Mouse (Mus musculus) forebrain, embryonic 13.5 days (tissue): ENCODE measurements at regions not wholly inside any gene's neighbourhood (a gene's known extent, or its start where the extent isn't known, plus 50 kb on each side); places are given as distances from the start of the nearest gene placed in this dataset.
"Not testable (repeated sequence)": the region's sequence is repeated elsewhere in the genome, so short reads cannot be mapped to it uniquely, and the experiment has no call there.

Experiments used
- ATAC-seq: fragments of 200-750 bp; cut with Nextera tagmentation; 2 replicates; pipeline ENCODE4 v1.8.0; 2017
- H3K27ac ChIP-seq: fragments of 300-500 bp; sonication (generic); 2 replicates; pipeline ENCODE4 v1.5.1; 2015; ENCODE audit warnings: inconsistent platforms, mild to moderate bottlenecking, moderate library complexity
- H3K27me3 ChIP-seq: fragments of 300-500 bp; sonication (generic); 2 replicates; pipeline ENCODE4 v1.6.1; 2015; ENCODE audit warnings: mild to moderate bottlenecking, inconsistent platforms
- H3K36me3 ChIP-seq: fragments of 300-500 bp; sonication (generic); 2 replicates; pipeline ENCODE4 v1.6.1; 2015; ENCODE audit warnings: mild to moderate bottlenecking, inconsistent platforms; ENCODE audit not compliant: poor library complexity, severe bottlenecking
- H3K4me1 ChIP-seq: fragments of 300-500 bp; sonication (generic); 2 replicates; pipeline ENCODE4 v1.6.1; 2015; ENCODE audit warnings: inconsistent platforms
- H3K4me2 ChIP-seq: fragments of 300-500 bp; sonication (generic); 2 replicates; pipeline ENCODE4 v1.6.1; 2015; ENCODE audit warnings: inconsistent platforms, mild to moderate bottlenecking, moderate library complexity
- H3K4me3 ChIP-seq: fragments of 300-500 bp; sonication (generic); 2 replicates; pipeline ENCODE4 v1.5.1; 2015; ENCODE audit warnings: mild to moderate bottlenecking, inconsistent platforms
- H3K9ac ChIP-seq: fragments of 300-500 bp; sonication (generic); 2 replicates; pipeline ENCODE4 v1.6.1; 2015; ENCODE audit warnings: mild to moderate bottlenecking, inconsistent platforms
- H3K9me3 ChIP-seq: fragments of 300-500 bp; sonication (generic); replicated peaks from 2 replicates; pipeline ENCODE4 v1.6.1; 2016; ENCODE audit warnings: inconsistent platforms
- WGBS: fragments of 180-500 bp; shearing (Covaris S2); methylation state at CpG from one replicate; pipeline ENCODE4 v1.1.7; 2015; 5-methylcytosine and 5-hydroxymethylcytosine counted together

DNA sequence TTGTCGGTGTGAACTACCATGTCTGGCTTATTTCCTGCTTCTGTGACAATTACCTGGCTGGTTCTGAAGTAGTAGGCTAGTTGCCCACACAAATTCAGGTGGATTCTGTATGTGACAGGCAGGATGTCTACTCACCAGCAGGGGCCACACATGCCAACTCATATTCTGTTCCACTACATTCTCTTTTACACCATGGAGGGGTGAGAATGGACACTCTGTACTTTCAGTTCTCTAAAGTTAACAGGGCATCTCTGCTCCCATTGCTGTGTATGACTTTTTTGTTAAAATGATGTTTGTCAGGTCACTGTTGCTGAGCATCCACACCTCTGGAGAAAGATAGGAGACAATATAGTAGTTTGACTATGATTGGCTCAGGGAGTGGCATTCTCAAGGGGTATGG lies 232.3 kb upstream of the Thrb start:
- ATAC-seq, result no peak
- Histone ChIP-seq H3K9ac (no peak overlapping the region), H3K27me3 (no peaks in the 10 kb centered on the region), H3K4me1 (no peaks in the 10 kb centered on the region), H3K36me3 (no peaks in the 10 kb centered on the region), H3K4me3 (no peak overlapping the region), H3K9me3 (no peaks in the 10 kb centered on the region), H3K4me2 (no peak overlapping the region), H3K27ac (no peak overlapping the region)
- WGBS, result 87% methylated on average over 1 of the region's 1 CpGs

DNA sequence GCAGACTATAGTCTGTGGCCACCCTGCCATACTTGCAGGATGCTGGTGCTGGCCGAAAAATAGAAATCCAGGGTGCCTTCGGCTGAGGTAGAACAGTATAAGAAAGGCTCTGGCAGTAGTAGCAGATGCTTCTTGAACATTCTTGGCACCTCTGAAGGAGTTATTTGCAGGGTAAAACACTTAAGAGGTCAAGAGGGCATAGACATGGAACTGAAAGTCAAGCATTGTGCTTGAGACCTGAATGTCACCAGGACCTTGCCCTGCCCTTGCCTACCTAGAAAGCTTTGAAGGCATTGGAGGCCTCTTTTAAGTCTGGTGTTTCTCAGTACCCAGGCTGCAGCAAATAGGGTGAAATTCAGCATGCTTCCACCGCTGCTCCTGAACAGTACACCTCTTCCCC lies 230.9 kb upstream of the Thrb start:
- 92% methylated on average over 3 of the region's 3 CpGs for WGBS
- ATAC-seq, result no peak
- Histone ChIP-seq H3K4me2 (no peak overlapping the region), H3K9me3 (no peaks in the 10 kb centered on the region), H3K27me3 (no peaks in the 10 kb centered on the region), H3K27ac (no peak overlapping the region), H3K36me3 (no peaks in the 10 kb centered on the region), H3K4me3 (no peak overlapping the region), H3K4me1 (no peaks in the 10 kb centered on the region), H3K9ac (no peak overlapping the region)

DNA sequence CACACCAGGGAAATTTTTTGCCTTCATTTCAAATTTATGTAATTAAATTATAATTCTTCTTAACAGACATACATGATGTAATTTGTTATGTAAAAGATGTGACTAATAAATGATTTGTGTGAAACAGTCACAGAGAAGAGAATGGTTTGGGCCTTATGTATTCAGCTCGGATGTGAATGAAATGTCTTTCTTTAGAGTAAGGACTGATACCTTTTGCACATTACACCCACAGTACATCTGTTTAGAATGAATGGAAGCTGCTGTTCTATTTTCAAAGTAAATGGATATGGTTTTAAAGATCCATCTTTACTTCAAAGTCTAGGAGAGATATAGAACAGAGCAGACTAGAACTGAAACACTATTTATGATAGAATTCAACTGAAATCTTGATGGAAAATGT lies 226.7 kb upstream of the Thrb start:
- Histone ChIP-seq H3K9me3 (no peaks in the 10 kb centered on the region), H3K4me2 (no peak overlapping the region), H3K4me3 (no peak overlapping the region), H3K27me3 (no peaks in the 10 kb centered on the region), H3K4me1 (no peaks in the 10 kb centered on the region), H3K36me3 (no peaks in the 10 kb centered on the region), H3K27ac (no peak overlapping the region), H3K9ac (no peak overlapping the region)
- ATAC-seq, result no peak
- 81% methylated on average over 1 of the region's 1 CpGs for WGBS

DNA sequence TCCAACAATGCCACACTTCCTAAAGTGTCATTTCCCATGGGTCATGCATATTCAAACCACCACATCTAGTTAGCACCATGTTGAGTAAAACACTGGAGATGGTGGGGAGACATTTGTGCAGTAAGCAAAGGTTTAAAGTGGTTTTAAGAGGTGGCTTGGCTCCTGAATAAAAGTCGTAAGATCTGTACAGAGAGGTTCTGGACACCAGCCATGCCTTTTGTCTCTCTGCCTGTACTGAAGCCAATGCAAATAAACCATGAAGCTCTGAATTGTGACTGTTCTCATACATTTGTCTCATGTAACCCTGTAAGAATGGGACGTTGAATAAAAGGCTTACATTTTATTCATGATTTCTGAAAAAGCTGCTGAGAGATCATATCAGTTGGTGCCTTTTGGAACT lies 202.1 kb upstream of the Thrb start:
- WGBS, result 50% methylated on average over 2 of the region's 2 CpGs
- no peak for ATAC-seq

DNA sequence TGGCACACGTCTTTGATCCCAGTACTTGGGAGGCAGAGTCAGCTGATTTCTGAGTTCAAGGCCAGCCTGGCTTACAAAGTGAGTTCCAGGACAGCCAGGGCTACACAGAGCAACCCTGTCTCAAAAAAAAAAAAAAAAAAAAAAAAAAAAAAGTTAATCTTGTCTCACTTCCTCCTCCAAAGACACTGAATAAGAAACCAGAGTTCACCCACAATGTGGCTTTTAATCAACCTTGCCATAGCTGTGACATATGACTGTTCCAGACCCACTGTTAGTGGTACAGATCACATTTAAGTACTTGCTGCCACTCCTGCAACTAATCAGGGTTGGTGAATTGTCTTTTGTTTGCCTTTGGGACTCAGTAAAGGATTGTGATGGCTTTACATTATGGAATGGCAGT lies 181.1 kb upstream of the Thrb start:
- WGBS, result 87% methylated on average over 1 of the region's 1 CpGs
- no peaks in the 10 kb centered on the region for H3K36me3 ChIP-seq
- H3K9me3 ChIP-seq, result no peaks in the 10 kb centered on the region
- no peaks in the 10 kb centered on the region for H3K27me3 ChIP-seq
- no peak overlapping the region for H3K4me3 ChIP-seq
- H3K4me2 ChIP-seq, result no peak overlapping the region
- no peaks in the 10 kb centered on the region for H3K4me1 ChIP-seq
- no peak overlapping the region for H3K9ac ChIP-seq
- no peak for ATAC-seq
- no peak overlapping the region for H3K27ac ChIP-seq

More for the DNA sequence above, 202.1 kb upstream of the Thrb start:
- Histone ChIP-seq H3K27me3 (no peaks in the 10 kb centered on the region), H3K4me2 (no peak overlapping the region), H3K36me3 (no peaks in the 10 kb centered on the region), H3K9ac (no peak overlapping the region), H3K27ac (no peak overlapping the region), H3K9me3 (no peaks in the 10 kb centered on the region), H3K4me1 (no peaks in the 10 kb centered on the region), H3K4me3 (no peak overlapping the region)

DNA sequence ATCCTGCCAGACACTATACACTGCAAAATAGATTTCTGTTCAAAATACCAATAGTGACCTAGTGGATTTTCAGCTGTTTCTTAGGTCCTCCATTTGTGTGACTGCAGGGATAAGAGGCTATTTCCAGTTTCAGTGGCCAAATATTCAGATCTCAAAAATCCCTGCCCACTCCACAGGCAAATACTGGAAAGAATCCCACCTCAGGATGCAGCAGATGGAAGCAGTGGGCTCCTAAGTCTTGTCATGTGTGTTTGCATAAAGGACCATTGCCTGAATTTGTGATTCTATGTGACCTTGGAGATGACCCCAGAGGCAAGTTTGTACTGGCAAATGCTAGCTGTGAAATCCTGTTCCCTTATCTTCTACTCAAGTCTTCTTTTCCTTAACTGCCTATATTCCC lies 175.2 kb upstream of the Thrb start:
- ATAC-seq, result no peak
- H3K27me3 ChIP-seq, result no peaks in the 10 kb centered on the region
- H3K4me1 ChIP-seq, result no peaks in the 10 kb centered on the region
- H3K36me3 ChIP-seq, result no peaks in the 10 kb centered on the region
- H3K9me3 ChIP-seq, result no peaks in the 10 kb centered on the region
- H3K27ac ChIP-seq, result no peak overlapping the region
- H3K9ac ChIP-seq, result no peak overlapping the region
- H3K4me2 ChIP-seq, result no peak overlapping the region
- H3K4me3 ChIP-seq, result no peak overlapping the region

DNA sequence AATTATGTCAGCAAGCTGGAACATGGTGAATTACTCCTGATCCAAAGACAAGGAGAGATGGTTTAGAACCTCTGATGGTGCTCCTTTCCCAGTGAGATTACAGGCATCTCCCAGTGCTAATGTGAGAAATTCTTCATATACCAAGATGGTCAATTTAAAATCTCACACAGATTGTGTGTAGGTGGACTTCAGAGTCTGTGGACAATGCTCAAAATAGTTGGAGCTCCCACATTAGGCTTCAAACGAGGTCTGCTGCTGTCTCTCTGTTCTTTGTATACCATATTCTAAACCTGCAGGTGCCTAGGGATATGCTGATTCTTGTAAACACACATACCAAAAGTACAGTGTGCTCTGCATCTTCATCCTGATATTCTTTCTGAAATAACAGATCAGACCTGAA lies 146.3 kb upstream of the Thrb start:
- no peak for ATAC-seq
- WGBS, result 74% methylated on average over 1 of the region's 1 CpGs
- no peaks in the 10 kb centered on the region for H3K4me1 ChIP-seq
- H3K9ac ChIP-seq, result no peak overlapping the region
- no peaks in the 10 kb centered on the region for H3K27me3 ChIP-seq
- H3K36me3 ChIP-seq, result no peaks in the 10 kb centered on the region
- H3K27ac ChIP-seq, result no peak overlapping the region
- no peak overlapping the region for H3K4me2 ChIP-seq
- no peaks in the 10 kb centered on the region for H3K9me3 ChIP-seq
- H3K4me3 ChIP-seq, result no peak overlapping the region

DNA sequence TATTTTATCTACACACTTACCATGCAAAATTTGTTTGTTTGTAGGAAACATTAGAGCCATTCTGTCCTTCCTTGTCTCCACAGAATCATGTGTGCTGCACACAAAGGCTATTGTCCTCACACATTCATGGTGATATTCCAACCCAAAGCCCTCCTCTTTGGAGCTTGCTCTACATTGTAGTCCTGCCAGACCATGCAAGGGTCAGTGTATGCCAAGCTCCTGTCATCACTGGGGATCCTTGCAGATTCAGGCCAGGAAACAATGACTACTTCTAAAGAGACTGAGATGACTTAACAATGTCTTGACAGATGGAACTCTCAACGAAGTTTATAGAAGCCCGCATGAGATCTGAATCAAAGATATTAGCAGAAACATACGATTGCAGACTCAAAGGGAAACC lies 137.4 kb upstream of the Thrb start:
- no peak for ATAC-seq
- WGBS, result 86% methylated on average over 3 of the region's 3 CpGs
- H3K9ac ChIP-seq, result no peak overlapping the region
- no peaks in the 10 kb centered on the region for H3K9me3 ChIP-seq
- H3K4me3 ChIP-seq, result no peak overlapping the region
- no peaks in the 10 kb centered on the region for H3K27me3 ChIP-seq
- no peaks in the 10 kb centered on the region for H3K36me3 ChIP-seq
- no peak overlapping the region for H3K4me2 ChIP-seq
- H3K27ac ChIP-seq, result no peak overlapping the region
- no peaks in the 10 kb centered on the region for H3K4me1 ChIP-seq

DNA sequence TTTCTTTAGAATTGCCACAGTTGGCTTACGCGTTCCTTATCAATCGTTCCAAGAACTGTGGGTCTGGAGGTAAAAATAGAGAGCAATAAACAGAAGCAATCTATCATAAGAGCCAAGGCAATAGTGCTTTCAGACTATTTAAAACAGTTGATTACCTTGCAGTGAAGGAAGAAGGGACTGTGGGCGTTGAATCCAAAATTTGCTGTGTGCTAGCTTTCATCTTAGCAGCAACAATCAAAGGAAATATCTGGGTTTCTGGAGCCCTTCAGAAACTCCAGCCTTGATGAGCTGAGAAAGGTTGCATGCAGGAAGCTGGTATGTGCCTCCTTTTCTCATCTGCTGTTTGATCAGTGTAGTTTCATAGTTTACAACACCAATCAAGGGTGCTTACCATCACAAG lies 136.1 kb upstream of the Thrb start:
- Histone ChIP-seq H3K36me3 (no peaks in the 10 kb centered on the region), H3K9ac (no peak overlapping the region), H3K27me3 (no peaks in the 10 kb centered on the region), H3K4me2 (no peak overlapping the region), H3K4me3 (no peak overlapping the region), H3K27ac (no peak overlapping the region), H3K4me1 (no peaks in the 10 kb centered on the region), H3K9me3 (no peaks in the 10 kb centered on the region)
- ATAC-seq, result no peak
- WGBS, result 93% methylated on average over 4 of the region's 4 CpGs

DNA sequence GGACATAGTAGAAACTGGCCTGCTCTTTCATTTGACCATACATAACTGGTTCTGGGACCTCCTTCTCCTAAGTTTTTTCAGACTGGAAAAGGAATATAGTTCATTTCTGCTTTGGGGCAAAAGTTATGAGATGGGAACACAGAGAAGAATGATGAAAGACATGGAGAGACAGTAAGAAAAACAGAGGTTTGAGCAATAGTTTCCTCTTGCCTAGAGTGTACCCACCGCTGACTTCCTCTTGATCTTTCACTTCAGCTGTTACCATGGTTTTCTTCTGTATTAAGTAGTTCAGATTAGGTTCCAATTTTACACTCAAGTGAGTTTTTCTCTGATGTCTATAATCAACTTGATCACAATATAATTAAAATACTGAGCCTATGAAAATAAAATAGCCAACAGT lies 120.7 kb upstream of the Thrb start:
- ATAC-seq, result no peak
- H3K27me3 ChIP-seq, result no peaks in the 10 kb centered on the region
- no peak overlapping the region for H3K4me3 ChIP-seq
- no peaks in the 10 kb centered on the region for H3K4me1 ChIP-seq
- H3K36me3 ChIP-seq, result no peaks in the 10 kb centered on the region
- H3K9me3 ChIP-seq, result no peaks in the 10 kb centered on the region
- no peak overlapping the region for H3K9ac ChIP-seq
- WGBS, result 86% methylated on average over 1 of the region's 1 CpGs
- H3K27ac ChIP-seq, result no peak overlapping the region
- no peak overlapping the region for H3K4me2 ChIP-seq

DNA sequence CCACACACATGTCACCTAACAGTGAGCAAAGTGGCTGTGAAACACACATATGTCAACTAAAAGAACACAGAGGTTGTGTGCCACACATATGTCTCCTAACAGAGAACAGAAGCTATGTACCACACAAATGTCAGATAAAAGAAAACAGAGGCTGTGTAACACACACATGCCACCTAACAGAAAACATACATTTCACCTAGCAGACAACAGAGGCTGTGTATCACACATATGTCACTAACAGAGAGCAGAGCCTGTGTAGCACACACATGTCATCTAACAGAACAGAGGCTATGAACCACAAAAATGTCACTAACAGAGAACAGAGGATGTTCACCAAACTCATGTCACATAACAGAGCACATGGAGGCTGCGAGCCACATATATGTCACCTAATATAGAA lies 103.6 kb upstream of the Thrb start:
- Histone ChIP-seq H3K9me3 (no peaks in the 10 kb centered on the region), H3K27ac (no peak overlapping the region), H3K9ac (no peak overlapping the region), H3K36me3 (no peaks in the 10 kb centered on the region), H3K4me2 (no peak overlapping the region), H3K27me3 (no peaks in the 10 kb centered on the region), H3K4me3 (no peak overlapping the region), H3K4me1 (no peaks in the 10 kb centered on the region)
- WGBS, result 95% methylated on average over 1 of the region's 1 CpGs
- no peak for ATAC-seq

DNA sequence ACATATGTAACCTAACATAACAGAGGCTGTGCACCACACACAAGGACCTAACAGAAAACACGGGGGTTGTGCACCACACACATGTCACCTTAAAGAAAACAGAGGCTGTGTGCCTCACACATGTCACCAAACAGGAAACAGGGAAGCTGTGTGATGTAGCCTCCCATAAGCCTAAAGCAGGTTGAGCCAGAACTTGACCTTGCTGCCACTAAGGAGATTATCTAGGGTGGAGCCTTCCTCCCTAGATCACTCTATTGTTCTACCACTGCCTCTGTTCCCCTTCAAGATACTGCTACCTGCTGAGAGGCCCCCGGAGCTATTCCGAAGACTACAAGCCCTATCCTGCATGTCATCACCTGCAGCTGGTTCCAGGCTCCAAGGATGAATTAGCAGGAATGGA lies 100.1 kb upstream of the Thrb start:
- not testable (repeated sequence) for ATAC-seq, H3K36me3 ChIP-seq, H3K27ac ChIP-seq, H3K4me3 ChIP-seq, H3K9ac ChIP-seq, H3K27me3 ChIP-seq, H3K4me2 ChIP-seq, H3K9me3 ChIP-seq, H3K4me1 ChIP-seq
- WGBS, result 40% methylated on average over 3 of the region's 3 CpGs

DNA sequence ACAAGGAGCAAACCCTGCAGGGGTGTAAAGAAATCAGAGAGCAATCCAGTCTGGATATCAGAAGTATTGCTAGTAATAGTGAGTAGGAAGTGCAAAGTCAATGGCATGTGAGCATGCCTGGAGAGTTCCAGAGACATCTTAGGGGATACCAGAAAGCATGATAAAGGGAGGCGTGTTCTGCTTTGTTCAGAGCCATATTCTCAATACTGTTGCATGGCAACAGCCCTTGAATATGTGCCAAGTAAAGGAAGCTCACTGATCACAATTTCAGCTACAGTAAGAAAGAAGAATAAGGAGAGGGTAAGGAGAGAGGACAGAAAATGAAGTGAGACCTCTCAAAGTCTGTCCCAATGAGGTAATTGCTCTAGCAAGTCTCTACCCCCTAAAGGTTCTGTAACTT lies 92.1 kb upstream of the Thrb start:
- no peaks in the 10 kb centered on the region for H3K4me1 ChIP-seq
- ATAC-seq, result no peak
- no peak overlapping the region for H3K9ac ChIP-seq
- WGBS, result 64% methylated on average over 1 of the region's 1 CpGs
- no peaks in the 10 kb centered on the region for H3K27me3 ChIP-seq
- H3K4me2 ChIP-seq, result no peak overlapping the region
- no peaks in the 10 kb centered on the region for H3K36me3 ChIP-seq
- H3K9me3 ChIP-seq, result no peaks in the 10 kb centered on the region
- no peak overlapping the region for H3K27ac ChIP-seq
- no peak overlapping the region for H3K4me3 ChIP-seq
